Mouse (Mus musculus) right cerebral cortex, postnatal 10 days (tissue): ENCODE results near the gene Gm10306.

ENCODE experiments used
- DNase-seq, 2 experiments: peaks; one replicate each; pipeline ENCODE4 v3.0.0; 2021; ENCODE audit warnings: low spot score in 2 of 2

Gm10306 gene

GRCm38 (mm10) chr4:94605591-94605990 is 49.2 kb downstream of the Gm10306 start:
- no peak for DNase-seq
